Mouse (Mus musculus) midbrain, embryonic 15.5 days (tissue): ENCODE measurements around the gene Glmn. TPM values are rescaled to one million over a fixed set of nuclear protein-coding genes. Genes with fewer than 3 reads are reported as not detected.

Experiments used
- ATAC-seq: fragments of 200-750 bp; cut with Nextera tagmentation; replicated peaks from 2 replicates; pipeline ENCODE4 v1.8.0; 2017; ENCODE audit warnings: moderate TSS enrichment
- H3K27ac ChIP-seq: fragments of 300-500 bp; sonication (generic); 2 replicates; pipeline ENCODE4 v1.5.1; 2015; ENCODE audit warnings: mild to moderate bottlenecking, inconsistent platforms
- H3K27me3 ChIP-seq: fragments of 300-500 bp; sonication (generic); replicated peaks from 2 replicates; pipeline ENCODE4 v1.6.1; 2015; ENCODE audit warnings: inconsistent platforms
- H3K36me3 ChIP-seq: fragments of 300-500 bp; sonication (generic); replicated peaks from 2 replicates; pipeline ENCODE4 v1.6.1; 2015; ENCODE audit warnings: inconsistent platforms
- H3K4me1 ChIP-seq: fragments of 300-500 bp; sonication (generic); 2 replicates; pipeline ENCODE4 v1.6.1; 2015; ENCODE audit warnings: inconsistent platforms
- H3K4me2 ChIP-seq: fragments of 300-500 bp; sonication (generic); 2 replicates; pipeline ENCODE4 v1.6.1; 2015; ENCODE audit warnings: inconsistent platforms, mild to moderate bottlenecking, moderate library complexity
- H3K4me3 ChIP-seq: fragments of 300-500 bp; sonication (generic); 2 replicates; pipeline ENCODE4 v1.5.1; 2015; ENCODE audit warnings: mild to moderate bottlenecking, inconsistent platforms
- H3K9ac ChIP-seq: fragments of 300-500 bp; sonication (generic); 2 replicates; pipeline ENCODE4 v1.6.1; 2015; ENCODE audit warnings: mild to moderate bottlenecking, inconsistent platforms
- H3K9me3 ChIP-seq: fragments of 300-500 bp; sonication (generic); 2 replicates; pipeline ENCODE4 v1.6.1; 2016; ENCODE audit warnings: inconsistent platforms
- WGBS: fragments of 180-500 bp; shearing (Covaris S2); methylation state at CpG from one replicate; pipeline ENCODE4 v1.1.7; 2015; ENCODE audit warnings: mixed read lengths; 5-methylcytosine and 5-hydroxymethylcytosine counted together
- polyA plus RNA-seq: library from polyadenylated mRNA; unstranded; fragments of >200 nt; fragmentation: Nextera tagmentation; extraction: Ambion mirVana; gene quantifications from 2 replicates; pipeline ENCODE4 v1.2.1, GENCODE M21; 2015

The Glmn gene
- polyA plus RNA-seq, 1 experiment from 2014 or later = 36.3 TPM

DNA sequence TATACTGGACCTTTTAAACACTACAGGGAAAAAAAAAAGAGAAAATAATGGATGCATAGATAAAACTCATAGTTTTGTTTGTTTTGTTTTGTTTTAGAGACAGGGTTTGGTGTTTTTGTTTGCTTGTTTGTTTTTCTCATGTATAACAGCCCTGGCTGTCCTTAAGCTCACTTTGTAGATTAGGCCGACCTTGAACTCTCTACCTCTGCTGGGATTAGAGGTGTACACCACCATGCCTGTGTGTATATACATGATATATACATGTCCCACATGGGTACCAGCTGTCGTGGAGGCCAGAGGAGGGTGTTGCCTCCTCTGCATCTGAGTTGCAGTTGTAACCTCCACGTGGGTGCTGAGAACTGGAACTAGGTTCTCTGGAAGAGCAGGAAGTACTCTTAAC lies 49.2 kb downstream of the Glmn start:
- Histone ChIP-seq H3K36me3 (peaks cover 15% of the 10 kb centered on the region), H3K4me2 (no peak overlapping the region), H3K4me1 (no peaks in the 10 kb centered on the region), H3K4me3 (no peak overlapping the region), H3K27me3 (no peaks in the 10 kb centered on the region), H3K9me3 (no peaks in the 10 kb centered on the region), H3K9ac (no peak overlapping the region), H3K27ac (no peak overlapping the region)
- no peak for ATAC-seq
- WGBS = 87% methylated on average over 3 of the region's 3 CpGs

DNA sequence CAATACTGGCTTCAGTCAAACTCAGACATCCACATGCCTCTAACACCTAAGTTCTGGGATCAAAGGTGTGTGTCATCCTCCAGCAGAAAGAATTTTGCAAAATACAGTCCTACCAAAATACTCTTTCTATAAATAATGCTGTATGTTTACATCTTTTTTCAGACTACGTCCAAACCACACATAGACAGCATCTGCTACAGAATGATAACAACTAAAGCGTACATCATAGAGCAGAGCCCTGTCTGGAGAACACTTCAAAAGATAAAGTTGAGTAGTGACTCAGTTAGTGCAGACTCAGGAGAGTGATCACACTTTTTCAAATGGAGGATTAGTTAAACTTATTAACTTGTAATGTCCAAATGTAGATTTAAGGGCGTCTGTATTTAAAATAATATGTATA lies 49.7 kb downstream of the Glmn start:
- H3K4me1 ChIP-seq = no peaks in the 10 kb centered on the region
- no peaks in the 10 kb centered on the region for H3K9me3 ChIP-seq
- H3K36me3 ChIP-seq = peaks cover 15% of the 10 kb centered on the region
- no peak overlapping the region for H3K27ac ChIP-seq
- 90% methylated on average over 3 of the region's 3 CpGs for WGBS
- no peak overlapping the region for H3K4me3 ChIP-seq
- H3K27me3 ChIP-seq = no peaks in the 10 kb centered on the region
- ATAC-seq = no peak
- no peak overlapping the region for H3K9ac ChIP-seq
- H3K4me2 ChIP-seq = no peak overlapping the region

DNA sequence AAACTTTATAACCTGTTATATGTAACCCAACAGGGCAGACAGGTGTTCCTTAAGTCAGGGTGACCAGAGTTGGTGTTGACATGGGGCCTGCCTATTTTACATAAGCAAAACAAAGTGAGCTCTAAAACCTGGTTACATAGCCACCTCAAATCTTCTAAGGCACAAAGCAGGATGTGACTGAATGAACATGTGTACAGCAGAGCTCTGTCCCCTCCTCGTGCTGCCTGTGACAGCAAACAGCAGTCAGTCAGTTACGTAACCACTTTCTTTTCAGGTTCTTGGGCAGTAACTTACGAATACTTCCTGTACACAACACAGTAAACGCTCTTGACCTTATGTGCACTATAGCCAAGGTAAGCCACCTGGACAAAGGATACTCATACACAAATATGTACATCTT lies 51.8 kb downstream of the Glmn start:
- H3K36me3 ChIP-seq = peaks cover 12% of the 10 kb centered on the region
- WGBS = 88% methylated on average over 4 of the region's 4 CpGs
- no peak overlapping the region for H3K9ac ChIP-seq
- H3K4me3 ChIP-seq = no peak overlapping the region
- no peaks in the 10 kb centered on the region for H3K4me1 ChIP-seq
- H3K27ac ChIP-seq = no peak overlapping the region
- no peak overlapping the region for H3K4me2 ChIP-seq
- no peak for ATAC-seq
- no peaks in the 10 kb centered on the region for H3K27me3 ChIP-seq
- H3K9me3 ChIP-seq = no peaks in the 10 kb centered on the region

DNA sequence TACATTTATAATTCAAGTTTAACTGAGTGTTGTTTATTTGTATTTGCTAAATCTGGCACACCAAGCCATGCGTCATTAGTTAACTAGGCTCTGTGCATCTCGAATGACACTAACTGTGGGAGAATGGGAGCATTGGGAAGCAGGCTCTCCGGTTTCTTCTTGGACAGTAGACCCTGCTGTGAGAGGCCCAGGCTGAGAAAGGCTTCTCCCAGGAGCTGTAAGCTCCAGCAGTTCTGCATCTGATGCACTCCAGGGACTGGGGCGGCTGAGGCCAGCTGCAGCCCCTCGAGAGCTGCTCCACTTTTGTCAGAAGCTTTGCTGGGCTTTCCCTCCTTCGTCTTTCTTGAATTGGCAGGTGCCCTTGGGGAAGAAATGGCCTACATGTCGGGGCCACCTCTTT lies 56.0 kb downstream of the Glmn start:
- Histone ChIP-seq H3K9ac (no peak overlapping the region), H3K4me1 (no peaks in the 10 kb centered on the region), H3K27me3 (no peaks in the 10 kb centered on the region), H3K4me3 (no peak overlapping the region), H3K36me3 (no peaks in the 10 kb centered on the region), H3K27ac (0 out of 2 replicates have a peak overlapping the region, but pooled peaks have one; percentile 16), H3K4me2 (no peak overlapping the region), H3K9me3 (no peaks in the 10 kb centered on the region)
- 16% methylated on average over 7 of the region's 7 CpGs for WGBS
- ATAC-seq = no peak

DNA sequence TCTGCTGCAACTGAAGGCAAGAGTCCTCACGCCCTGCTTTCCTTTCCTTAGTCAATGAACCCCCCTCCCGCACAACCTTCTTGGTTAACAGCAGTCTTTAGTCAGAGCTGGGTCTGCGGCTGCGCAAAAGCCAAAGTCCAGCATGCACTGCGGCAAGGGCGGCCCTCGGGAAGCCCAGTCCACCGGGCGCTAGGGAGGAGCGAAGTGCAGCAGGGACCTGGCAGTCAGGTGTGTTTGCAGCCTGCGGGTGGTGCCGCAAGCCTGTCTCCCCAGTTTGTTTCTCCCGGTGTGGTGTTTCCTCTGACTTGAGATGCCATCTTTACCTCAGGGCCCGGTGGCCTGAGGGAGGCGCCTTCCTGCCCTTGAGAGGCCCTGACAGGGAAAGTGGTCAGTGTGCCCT lies 63.1 kb downstream of the Glmn start, which contains the start of gene 1700028K03Rik:
Gene 1700028K03Rik, plus strand, starts transcription at position 129 of the 400 bp plus-strand sequence.
- no peak within 1 kb of the TSS for H3K4me2 ChIP-seq
- H3K9ac ChIP-seq = no peak within 1 kb of the TSS
- no peaks in the 10 kb centered on the region for H3K4me1 ChIP-seq
- no peaks in the 10 kb centered on the region for H3K9me3 ChIP-seq
- no peaks in the 10 kb centered on the region for H3K27me3 ChIP-seq
- 81% methylated on average over 15 of the region's 15 CpGs for WGBS
- H3K4me3 ChIP-seq = no peak within 1 kb of the TSS
- no peak within 1 kb of the TSS for H3K27ac ChIP-seq
- ATAC-seq = no peak
- no peaks in the 10 kb centered on the region for H3K36me3 ChIP-seq

DNA sequence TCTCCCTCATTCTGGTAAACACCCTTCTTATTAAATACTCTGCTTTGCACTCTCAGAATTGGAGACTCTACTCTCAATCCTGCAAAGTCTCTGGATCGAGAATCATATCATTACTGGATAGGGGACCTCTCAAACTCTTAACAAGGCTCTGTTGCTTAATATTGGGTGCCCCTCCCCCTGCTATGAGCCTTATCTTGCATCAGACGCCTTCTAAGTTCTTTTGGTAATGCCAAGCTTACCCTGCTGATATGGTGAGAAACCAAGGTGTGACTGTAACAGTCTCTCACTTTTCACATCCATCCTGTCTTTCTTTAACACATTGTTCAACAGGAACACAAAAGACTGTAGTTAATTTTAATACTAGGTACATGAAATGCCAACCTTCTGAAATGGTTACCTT lies 64.1 kb downstream of the Glmn start:
- WGBS = 71% methylated on average over 2 of the region's 2 CpGs
- Histone ChIP-seq H3K36me3 (no peaks in the 10 kb centered on the region), H3K4me1 (no peaks in the 10 kb centered on the region), H3K27ac (no peak overlapping the region), H3K9ac (no peak overlapping the region), H3K27me3 (no peaks in the 10 kb centered on the region), H3K9me3 (no peaks in the 10 kb centered on the region), H3K4me2 (no peak overlapping the region), H3K4me3 (no peak overlapping the region)
- ATAC-seq = no peak

DNA sequence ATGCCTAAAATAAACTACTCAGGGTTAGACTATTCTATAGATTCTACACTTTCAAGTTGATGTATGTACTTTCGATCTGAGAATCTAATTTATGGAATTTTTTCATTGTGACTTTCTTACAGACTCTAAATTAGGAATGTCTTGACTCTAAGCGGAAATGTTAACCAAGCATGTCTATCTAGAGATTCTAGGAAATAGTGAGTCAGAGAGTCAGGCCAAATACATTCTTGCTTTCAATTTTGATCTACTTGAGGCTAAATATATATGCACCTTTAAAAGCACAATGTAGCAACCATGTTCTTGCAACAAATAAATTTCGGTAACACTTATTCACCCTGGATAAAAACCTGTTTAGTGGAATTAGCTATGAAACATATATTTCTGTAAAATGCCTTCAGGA lies 68.8 kb downstream of the Glmn start:
- H3K4me2 ChIP-seq = no peak overlapping the region
- 93% methylated on average over 3 of the region's 3 CpGs for WGBS
- no peak for ATAC-seq

DNA sequence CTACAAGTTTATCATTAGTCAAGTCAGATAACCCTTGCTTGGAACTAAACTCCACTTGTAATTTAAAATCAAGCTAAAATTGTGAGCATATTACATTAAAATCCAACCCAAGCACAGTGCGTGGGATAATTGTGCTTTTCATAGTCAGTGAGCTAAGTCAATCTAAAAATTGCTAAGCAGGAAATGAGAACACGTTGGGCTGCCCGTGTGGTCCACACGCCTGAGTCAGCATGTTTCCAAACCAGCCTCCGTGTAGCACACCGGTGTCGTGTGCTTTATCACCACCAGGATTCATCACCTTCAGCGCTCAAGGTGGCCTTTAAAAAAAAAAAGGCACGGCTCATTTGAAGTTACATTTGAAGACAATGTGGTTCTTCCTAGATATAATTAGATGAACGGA lies 73.4 kb downstream of the Glmn start:
- Histone ChIP-seq H3K9ac (no peak overlapping the region), H3K27ac (no peak overlapping the region), H3K4me1 (no peaks in the 10 kb centered on the region), H3K4me2 (no peak overlapping the region), H3K27me3 (no peaks in the 10 kb centered on the region), H3K4me3 (no peak overlapping the region), H3K36me3 (no peaks in the 10 kb centered on the region), H3K9me3 (no peaks in the 10 kb centered on the region)
- ATAC-seq = no peak
- WGBS = 86% methylated on average over 10 of the region's 10 CpGs

More for the DNA sequence above, 68.8 kb downstream of the Glmn start:
- no peak overlapping the region for H3K9ac ChIP-seq
- H3K9me3 ChIP-seq = no peaks in the 10 kb centered on the region
- H3K4me3 ChIP-seq = no peak overlapping the region
- no peaks in the 10 kb centered on the region for H3K27me3 ChIP-seq
- no peaks in the 10 kb centered on the region for H3K36me3 ChIP-seq
- H3K4me1 ChIP-seq = no peaks in the 10 kb centered on the region
- no peak overlapping the region for H3K27ac ChIP-seq

DNA sequence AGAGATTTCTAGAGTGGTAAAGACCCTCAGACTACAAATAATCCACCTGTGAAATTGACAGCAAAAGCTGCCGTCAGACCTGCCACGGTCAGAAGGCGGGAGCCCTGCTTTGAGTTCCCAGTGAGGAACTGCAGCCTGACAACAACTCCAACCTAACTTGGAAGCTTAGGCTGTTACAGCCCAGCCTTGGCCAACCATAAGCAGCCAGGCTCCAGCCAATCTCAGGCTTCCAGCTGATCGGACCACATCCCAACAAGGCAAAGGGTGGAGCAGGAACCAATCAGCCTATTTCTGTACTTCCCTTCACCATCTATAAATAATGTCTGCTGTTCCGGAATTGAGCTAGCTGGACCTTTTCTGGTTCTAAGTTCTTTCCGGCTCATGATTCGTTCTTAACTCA lies 75.8 kb downstream of the Glmn start:
- 84% methylated on average over 7 of the region's 7 CpGs for WGBS
- Histone ChIP-seq H3K4me1 (no peaks in the 10 kb centered on the region), H3K27me3 (no peaks in the 10 kb centered on the region), H3K4me3 (no peak overlapping the region), H3K27ac (no peak overlapping the region), H3K9me3 (no peaks in the 10 kb centered on the region), H3K9ac (no peak overlapping the region), H3K4me2 (no peak overlapping the region), H3K36me3 (no peaks in the 10 kb centered on the region)
- ATAC-seq = no peak

DNA sequence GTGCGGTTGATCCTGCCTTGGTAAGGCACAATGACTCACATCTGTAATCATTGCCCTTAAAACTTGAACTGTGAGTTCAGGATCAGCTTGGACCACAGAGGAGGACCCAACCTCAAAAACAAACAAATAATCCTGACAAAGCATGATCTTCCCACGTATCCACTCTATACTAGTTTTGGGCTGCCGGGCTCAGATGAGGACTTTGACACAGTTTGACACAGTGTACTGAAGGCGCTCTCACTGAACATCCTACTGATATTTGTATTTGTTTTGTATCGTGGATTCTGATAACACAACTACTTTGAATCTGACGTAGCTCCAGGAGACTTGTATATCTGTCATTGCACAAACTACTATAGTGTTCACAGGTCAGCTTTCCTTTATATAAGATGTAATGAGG lies 76.3 kb downstream of the Glmn start:
- Histone ChIP-seq H3K4me2 (no peak overlapping the region), H3K4me3 (no peak overlapping the region), H3K36me3 (no peaks in the 10 kb centered on the region), H3K9ac (no peak overlapping the region), H3K27ac (no peak overlapping the region), H3K4me1 (no peaks in the 10 kb centered on the region), H3K9me3 (no peaks in the 10 kb centered on the region), H3K27me3 (no peaks in the 10 kb centered on the region)
- no peak for ATAC-seq
- 93% methylated on average over 6 of the region's 6 CpGs for WGBS

DNA sequence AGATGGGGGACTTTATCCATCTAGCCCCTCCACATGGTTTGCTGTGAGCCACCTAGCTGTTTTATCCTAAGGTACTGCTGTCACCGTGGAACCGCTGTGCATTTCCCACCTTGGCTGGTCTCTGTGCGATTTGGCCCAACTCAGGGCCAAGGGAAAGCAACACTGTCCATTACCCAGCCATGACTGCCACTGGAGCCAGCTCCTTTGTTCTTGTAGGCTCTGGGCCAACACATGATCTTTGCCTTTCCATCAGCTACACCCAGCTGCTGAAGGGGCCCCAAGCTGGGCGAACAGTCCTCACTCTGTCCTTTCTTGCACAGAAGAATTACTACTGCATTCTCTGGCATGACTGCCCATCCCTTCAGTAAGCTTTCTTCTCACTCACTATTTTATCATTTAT lies 79.1 kb downstream of the Glmn start:
- Histone ChIP-seq H3K4me1 (no peaks in the 10 kb centered on the region), H3K9ac (no peak overlapping the region), H3K4me3 (no peak overlapping the region), H3K36me3 (no peaks in the 10 kb centered on the region), H3K9me3 (no peaks in the 10 kb centered on the region), H3K4me2 (no peak overlapping the region), H3K27ac (no peak overlapping the region), H3K27me3 (no peaks in the 10 kb centered on the region)
- no peak for ATAC-seq
- WGBS = 87% methylated on average over 4 of the region's 4 CpGs

DNA sequence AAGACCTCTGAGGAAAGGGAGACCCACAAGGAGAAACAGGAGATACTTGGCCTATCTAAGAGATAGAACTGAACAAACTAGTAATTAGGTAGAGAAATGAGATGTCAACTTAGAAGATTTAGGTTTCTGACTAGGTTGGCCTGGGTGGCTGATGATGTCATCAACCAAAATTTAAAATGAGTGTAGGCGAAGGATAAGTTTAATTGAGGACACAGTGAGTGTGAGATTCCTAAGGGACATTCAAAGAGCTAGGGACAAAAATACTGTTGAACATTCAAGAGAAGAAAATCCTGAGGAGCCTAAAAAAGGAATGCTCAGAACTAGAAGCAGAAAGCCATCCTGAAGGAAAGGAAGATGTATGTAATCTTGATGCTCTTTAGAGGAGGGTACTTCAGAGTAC lies 81.6 kb downstream of the Glmn start:
- Histone ChIP-seq H3K27me3 (no peaks in the 10 kb centered on the region), H3K4me3 (no peak overlapping the region), H3K36me3 (0 out of 2 replicates have a peak, but pooled peaks cover 4% of the 10 kb centered on the region), H3K4me2 (no peak overlapping the region), H3K9me3 (no peaks in the 10 kb centered on the region), H3K27ac (no peak overlapping the region), H3K4me1 (no peaks in the 10 kb centered on the region), H3K9ac (no peak overlapping the region)
- no peak for ATAC-seq
- 96% methylated on average over 1 of the region's 1 CpGs for WGBS

DNA sequence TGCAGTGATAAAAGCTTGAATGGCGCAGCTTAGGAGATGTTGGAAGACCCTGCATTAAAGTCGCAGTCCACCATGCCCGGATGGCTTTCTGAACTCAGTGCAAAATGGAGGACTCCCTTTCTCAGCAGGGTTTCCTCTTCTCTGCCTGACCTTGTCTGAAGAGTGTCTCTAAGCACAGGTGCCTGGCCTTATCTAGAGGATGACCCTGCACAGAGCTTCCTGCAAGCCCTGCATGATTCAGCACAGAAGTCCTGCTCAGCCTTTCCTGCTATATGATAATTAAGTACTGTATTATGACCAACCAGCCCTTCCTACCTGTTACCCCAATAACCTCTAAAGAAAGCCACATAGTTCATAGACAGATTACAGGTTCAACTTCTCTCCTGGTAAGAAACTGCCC lies 82.2 kb downstream of the Glmn start:
- H3K9me3 ChIP-seq = no peaks in the 10 kb centered on the region
- WGBS = 91% methylated on average over 3 of the region's 3 CpGs
- H3K36me3 ChIP-seq = 0 out of 2 replicates have a peak, but pooled peaks cover 5% of the 10 kb centered on the region
- no peaks in the 10 kb centered on the region for H3K27me3 ChIP-seq
- H3K4me1 ChIP-seq = no peaks in the 10 kb centered on the region
- no peak for ATAC-seq
- no peak overlapping the region for H3K9ac ChIP-seq
- no peak overlapping the region for H3K4me3 ChIP-seq
- H3K4me2 ChIP-seq = no peak overlapping the region
- H3K27ac ChIP-seq = no peak overlapping the region
